In the genomic region with DNA sequence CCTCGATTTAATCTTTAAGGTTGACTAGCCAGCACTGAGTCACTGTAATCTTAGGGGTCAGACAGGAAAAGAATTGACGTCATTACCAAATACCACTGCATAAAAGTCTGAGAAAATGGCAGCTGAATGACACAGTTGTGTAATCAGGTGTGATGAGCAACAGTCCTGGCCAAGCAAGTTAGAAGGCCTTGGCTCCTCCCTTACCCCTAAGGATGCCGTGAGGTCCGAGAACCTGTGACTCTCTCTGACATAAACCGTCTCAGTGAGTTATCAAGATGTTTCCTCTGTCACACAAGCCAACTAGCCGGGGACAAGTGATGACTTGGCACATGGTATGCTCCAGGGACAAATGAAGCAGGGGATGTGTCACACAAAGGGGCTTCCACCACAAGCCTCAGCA, we compare ENCODE assay signal across 17 mouse cellular contexts.
DNase-seq lines count a peak whose midpoint lies in the region; ATAC-seq lines count a peak whose summit lies in the region.
"Had no signal": no experiment of that assay in that cellular context is flagged by ENCODE, and none has a peak within 500 bp of the region (broad histone marks: within the 10 kb centered on the region; RNA-seq: fewer than 3 reads in every experiment).

No protein-coding gene starts in this region.

- intact Hi-C loops in heart, postnatal 14 days (cut with DNase I) = loop anchor here (5.0 kb wide), 1 partner anchor 61 kb away; no protein-coding TSS in a partner anchor

- peak; percentile 3 for DNase-seq in gastrocnemius, adult 18-20 months (ENCODE audit: low spot score)
- DNase-seq in gastrocnemius, postnatal 4 days (ENCODE audit: low spot score in 2 of 2) = no peak
- DNase-seq in 416B (ENCODE audit: low read depth) = peak; percentile 91
- DNase-seq in adrenal gland, postnatal 10 days = peak; percentile 19
- peak; percentile 21 to 22 for DNase-seq in heart, postnatal 14 days
- no peak for DNase-seq in right cerebral cortex, postnatal 36 days (ENCODE audit: low spot score in 2 of 2)
- DNase-seq in cerebellum, adult 18-20 months = no peak
- DNase-seq: B cell, adult 2 months; cerebellum, adult 11 months; cerebellum, postnatal 25 days; embryo, embryonic 11 days; kidney, adult 8-10 months; thymus, adult 2 months had no signal

- no peak for ATAC-seq in granulocyte monocyte progenitor cell, adult 5-6 weeks (replicated peaks; ENCODE audit: poor library complexity, severe bottlenecking)
- ATAC-seq: forebrain, embryonic 16.5 days; inflammation-experienced regulatory T-cells, adult 6 months; lung, postnatal 0 days had no signal

Comparison
In these comparisons a context has a peak if more than half of its experiments do, and no peak if none do; other contexts are left out.
1. DNase-seq: peak in gastrocnemius, adult 18-20 months (single experiment), 416B (single experiment), adrenal gland, postnatal 10 days (single experiment) and heart, postnatal 14 days (2 of 2); none in gastrocnemius, postnatal 4 days (0 of 2), right cerebral cortex, postnatal 36 days (0 of 2) and cerebellum, adult 18-20 months (0 of 2).